Mouse (Mus musculus): ENCODE measurements around the gene Ppp1r10.
A peak's percentile ranks its signal among the peaks of the same experiment; 100 is the strongest.
"Not testable (repeated sequence)": the region's sequence is repeated elsewhere in the genome, so short reads cannot be mapped to it uniquely, and the experiment has no call there.

Gene Ppp1r10

DNA sequence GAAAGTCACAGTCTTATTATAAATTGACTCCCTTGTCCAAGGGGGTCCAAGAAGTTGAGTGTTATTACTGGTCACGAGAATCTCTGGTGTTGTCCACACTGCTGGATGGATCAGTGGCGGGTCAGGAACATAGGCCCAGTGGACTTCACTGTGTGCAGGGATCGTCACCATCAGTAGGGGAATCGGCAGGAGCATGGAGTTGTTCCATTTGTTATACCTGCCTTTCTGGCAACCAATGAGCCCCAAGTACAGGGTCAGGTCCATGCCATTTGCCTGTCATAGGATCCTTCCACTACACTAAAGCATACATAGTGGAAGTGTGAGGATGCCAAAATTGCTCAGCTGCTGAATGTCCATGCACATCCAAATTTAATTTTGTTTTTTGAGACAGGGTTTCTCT is 16.4 kb downstream of the Ppp1r10 start:
- DNase-seq, result no peak

DNA sequence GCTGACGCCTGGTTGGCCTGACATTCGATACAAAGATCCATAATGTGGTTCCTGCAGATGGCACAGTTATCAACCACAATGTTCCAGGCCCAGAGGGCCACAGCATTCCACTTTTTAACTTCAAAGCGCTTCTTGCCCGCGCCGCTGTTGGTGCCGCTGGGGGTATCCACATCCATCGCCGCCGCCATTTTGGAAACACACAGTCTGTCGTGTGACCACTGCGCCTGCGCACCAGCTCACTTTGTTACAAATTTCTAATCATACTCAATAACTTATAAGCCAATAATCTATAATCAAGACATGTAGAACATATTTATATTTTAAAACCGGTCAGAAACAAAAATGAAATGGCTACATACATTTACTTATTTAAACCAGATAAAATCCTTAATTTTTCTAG is 19.5 kb downstream of the Ppp1r10 start:
- DNase-seq, result not testable (repeated sequence)

DNA sequence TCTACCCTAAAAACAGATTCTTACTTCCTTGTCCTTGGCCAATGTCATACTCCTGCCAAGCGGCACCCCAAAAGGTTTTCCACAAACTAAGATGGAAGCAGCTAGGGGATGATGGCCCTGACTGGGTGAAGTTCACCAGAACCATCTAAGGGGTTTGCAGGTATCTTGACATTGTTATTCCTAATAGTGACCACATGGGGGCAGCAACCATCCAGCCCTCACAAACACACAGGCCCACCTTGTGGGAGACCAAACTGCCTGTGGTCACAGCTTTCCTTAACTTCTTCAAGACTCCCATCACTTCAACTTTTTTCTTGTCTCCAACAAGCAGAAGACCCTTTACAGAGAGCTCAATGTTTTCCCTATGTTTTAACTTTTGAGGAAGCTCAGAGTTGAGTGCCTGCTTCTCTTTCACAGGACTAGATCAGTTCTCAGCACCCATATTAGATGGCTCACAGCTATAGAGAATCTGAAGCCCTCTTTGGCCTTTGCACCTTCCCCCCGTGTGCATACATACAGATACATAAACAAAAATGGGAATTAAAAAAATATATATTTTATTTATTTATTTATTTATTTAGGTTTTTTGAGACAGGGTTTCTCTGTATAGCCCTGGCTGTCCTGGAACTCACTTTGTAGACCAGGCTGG is 21.6 kb downstream of the Ppp1r10 start:
- peak; percentile 46 for DNase-seq

DNA sequence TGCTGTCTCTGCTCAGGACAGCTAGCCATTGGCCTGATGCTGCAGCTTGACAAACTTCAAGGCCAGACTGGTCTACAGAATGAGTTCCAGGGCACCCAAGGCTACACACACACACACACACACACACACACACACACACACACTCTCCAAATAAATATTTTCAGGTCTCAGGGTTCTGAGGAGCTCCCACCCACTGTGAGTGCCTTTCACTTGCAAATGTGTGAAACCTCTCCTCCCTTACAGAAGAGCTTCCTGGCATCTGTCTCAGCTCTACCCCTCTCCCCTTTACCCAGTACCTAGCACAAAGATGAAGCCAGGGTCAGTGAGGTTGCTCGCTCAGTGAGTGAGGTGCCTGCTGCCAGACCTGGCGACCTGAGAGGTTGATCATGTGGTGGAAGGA is 22.9 kb downstream of the Ppp1r10 start:
- DNase-seq, result no peak

DNA sequence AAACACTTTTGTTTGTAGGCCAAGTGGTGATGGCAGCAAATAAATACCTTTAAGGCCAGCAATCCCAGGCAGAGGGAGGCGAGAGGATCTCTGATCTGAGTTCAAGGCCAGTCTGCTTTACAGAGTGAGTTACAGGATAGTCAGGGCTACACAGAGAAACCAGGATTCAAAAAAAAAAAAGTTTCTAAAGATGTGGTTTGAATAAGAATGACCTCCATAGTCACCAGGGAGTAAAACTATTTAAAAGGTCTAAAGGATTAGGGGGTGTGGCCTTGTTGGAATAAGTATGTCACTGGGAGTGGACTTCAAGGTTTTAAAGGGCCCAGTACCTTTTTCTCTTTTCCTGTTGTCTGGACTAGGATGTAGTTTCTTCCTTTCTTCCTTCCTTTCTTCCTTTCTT is 23.7 kb downstream of the Ppp1r10 start:
- no peak for DNase-seq

DNA sequence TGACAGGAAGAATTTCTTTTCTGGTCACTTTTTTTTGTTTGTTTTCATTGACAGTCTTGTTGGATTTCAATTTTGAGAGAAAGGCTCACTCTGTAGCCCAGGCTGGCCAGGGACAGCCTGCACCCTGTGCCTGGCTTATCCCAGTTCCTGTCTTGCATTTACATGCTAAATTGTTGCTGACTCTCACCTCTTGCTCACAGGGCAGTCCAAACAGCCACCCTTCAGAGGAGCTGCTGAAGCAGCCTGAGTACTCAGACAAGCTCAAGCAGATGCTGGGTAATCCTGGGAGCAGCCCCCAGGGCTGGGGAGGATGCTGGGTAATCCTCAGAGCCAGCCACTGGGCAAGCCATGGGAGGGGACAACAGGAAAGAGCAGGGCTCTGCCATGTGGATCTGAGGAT is 34.7 kb downstream of the Ppp1r10 start:
- DNase-seq, result not testable (repeated sequence)

DNA sequence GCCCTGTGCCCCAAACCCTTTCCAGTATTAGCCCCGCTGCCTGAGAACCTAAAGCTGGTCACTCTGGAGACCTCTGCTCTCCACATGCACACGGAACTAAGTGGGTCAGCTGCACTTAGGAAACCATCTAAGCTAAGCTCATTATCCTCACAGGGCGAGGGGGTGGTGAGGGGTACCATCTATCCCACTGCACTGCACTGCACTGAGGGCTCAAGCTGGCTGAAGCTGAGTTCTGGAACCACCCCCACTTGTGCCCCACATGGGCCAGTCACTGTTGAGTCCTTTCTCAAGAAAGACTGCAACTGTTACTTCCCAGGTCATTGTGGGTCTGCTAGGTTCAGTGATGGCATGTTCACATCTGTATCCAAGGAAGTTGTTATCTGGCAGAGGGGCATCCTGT is 36.3 kb downstream of the Ppp1r10 start:
- not testable (repeated sequence) for DNase-seq

DNA sequence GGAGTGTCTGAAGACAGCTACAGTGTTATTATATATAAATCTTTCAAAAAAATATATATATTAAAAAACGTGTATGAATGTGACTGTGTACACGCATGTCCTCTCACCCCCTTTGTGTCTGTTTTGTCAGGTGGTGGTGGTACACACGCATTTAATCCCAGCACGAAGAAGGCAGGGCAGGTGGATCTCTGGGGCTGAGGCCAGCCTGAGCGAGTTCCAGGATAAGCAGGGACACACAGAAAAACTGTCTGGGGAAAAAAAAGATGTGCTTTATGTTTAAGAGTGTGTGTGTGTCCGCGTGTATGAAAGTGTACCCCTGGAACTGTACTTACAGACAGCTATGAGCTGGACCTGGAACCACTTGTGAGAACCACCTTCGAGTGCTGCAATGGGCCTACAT is 38.4 kb downstream of the Ppp1r10 start:
- no peak for DNase-seq

DNA sequence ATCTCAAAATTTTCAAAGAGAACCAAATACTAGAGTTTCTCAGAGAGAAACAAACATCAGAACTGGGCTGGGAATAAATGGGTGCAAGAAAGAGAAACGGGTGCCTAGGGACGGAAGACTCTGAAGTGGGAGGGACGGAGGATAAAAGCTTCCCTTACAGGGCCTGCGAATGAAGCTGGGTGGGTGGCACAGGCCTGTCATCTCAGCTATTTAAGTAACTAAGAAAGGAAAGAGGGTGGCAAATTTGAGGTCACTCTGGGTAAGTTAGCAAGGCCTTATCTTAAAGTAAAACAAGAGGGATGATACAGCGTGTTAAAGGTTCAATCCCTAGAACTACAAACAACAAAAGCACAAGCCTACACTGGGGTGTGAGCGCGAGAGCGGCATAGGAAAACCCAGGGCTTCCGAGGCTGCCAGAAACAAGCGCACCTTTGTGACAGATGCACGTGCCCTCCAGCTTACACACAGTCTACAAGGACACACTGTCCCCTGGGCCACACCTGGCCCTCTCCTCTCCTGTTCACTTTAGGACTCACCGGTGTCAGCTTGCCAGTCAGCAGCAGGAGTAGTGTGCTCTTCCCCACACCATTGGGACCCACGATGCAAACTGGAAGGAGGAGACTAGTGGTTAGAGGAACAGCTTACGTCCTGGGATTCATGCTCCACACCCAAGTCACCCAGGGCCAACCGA is 42.4 kb downstream of the Ppp1r10 start:
- DNase-seq, result no peak

DNA sequence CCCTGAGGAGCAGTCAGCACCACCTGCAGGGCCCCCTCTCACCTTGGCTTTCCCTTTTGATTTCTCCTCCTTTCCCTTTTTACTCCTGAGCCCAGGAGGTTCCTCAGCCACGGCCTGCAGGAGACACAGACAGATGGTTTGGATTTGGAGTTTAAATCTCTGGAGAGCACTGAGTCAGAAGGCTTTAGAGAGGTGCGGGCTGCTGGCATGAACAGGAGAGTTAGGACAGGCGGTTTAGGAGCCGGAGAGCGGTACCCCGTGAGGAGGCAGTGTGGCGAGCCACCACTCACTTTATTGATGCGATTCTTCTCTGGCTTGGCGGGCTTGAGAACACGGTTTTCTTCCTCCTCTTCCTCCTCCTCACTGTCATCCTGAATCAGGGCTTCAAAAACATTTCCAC is 47.0 kb downstream of the Ppp1r10 start:
- DNase-seq, result no peak

DNA sequence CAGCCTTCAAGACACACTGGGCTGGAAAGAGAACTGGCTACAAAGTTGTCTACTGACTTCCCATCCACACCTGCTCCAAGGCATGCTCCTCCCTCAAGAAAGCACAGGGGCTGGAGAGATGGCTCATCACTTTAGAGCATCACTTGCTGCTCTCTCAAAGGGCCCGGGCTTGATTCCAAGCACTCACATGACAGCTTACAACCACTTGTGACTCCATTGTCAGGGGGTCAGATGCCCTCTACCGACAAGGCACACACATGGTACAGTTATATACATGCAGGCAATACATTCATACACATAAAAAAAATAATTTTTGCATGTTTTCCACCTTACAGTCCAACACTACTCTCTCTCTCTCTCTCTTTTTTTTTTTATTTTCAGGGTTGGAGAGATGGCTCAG is 51.4 kb downstream of the Ppp1r10 start:
- DNase-seq, result no peak

DNA sequence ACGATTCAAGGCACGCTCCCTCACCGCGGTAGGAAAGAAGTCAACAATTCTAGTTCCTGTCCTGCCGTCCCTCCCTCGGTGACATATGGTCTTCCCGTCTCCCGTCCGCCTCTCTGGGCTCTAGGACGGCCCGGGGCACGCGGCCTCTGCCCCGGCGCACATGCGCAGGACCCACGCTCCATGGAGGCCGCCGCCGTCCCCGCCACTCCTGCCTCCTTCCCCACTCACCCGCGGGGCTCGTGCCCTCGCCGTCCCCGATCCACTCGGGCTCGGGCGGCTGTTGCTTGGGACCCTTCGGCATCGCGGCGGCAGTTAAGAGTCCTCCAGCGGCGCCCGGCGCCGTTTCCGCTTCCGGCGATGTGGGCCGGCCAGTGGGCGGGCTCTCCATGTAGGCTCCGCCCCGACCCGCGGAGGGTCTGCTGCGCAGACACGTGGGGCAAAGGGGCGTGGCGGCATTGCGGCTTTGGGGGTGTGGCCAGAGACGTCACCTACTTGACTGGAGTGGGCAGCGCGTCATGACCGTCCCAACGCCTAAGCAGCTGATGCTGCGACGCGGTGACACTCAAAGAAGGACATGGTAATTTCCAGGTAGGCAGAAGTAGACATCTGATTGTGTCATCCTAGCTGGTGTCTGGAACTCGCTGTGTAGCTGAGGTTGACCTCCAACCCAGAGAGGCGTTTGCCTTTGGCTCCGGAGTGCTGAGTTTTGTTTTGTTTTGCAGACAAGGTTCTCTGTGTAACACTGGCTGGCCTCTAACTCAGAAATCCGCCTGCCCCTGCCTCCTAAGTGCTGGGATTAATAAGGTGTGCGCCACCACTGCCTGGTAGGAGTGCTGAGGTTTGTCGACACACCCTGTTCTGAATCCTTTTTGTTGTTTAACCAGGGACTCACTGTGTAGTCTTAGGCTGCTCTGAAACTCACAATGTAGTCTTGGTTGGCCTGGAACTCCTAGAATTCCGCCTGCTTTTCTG is 53.5 kb downstream of the Ppp1r10 start, which contains the start of gene Abcf1:
Gene Abcf1, minus strand, starts transcription at position 344 of the 972 bp plus-strand sequence.
- DNase-seq, result peak; percentile 99

DNA sequence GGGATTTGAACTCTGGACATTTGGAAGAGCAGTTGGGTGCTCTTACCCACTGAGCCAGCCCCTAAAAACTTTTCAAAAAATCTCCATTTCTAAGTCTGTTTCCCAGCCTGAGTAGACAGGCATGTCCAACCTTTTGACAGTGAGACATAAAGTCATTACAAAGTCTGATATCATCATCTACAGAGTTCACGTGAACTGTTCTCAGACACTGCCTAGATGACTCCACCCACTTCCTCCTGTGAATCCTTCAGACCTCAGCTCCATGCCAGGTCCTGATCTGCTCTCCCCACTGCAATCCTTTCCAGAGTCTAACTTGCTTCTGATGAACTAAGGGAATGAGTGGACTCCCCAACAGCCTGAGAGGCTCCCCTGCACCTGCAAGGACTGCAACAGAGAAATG is 55.9 kb downstream of the Ppp1r10 start:
- no peak for DNase-seq

DNA sequence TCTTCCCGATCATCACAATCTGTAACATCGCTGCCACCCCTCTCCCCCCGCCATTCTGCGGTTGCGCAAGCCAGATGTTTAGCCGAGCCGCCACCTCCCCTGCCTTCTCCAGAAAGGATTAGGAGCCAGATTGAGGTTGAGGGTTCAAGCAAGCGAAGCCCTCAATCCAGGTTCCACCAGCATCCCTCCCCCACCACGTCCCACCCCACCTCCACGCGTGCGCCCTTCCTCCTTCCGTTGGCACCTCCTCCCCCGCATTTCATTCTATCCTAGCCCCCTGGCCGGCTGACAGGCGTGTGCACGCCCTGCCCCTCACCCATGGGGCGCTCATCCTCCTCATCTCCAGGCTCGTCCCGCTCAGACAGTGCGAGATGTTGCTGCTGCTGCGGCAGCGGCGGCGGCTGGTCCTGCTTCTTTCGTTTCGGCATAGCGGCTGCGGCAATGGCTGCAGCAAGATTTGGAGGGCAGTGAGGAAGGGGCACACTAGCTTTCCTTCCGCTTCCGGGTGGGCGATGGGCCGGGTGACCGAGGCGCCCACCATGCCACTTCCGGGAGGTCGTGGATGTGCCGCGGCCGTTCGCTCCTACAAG is 62.7 kb downstream of the Ppp1r10 start:
- DNase-seq, result no peak

DNA sequence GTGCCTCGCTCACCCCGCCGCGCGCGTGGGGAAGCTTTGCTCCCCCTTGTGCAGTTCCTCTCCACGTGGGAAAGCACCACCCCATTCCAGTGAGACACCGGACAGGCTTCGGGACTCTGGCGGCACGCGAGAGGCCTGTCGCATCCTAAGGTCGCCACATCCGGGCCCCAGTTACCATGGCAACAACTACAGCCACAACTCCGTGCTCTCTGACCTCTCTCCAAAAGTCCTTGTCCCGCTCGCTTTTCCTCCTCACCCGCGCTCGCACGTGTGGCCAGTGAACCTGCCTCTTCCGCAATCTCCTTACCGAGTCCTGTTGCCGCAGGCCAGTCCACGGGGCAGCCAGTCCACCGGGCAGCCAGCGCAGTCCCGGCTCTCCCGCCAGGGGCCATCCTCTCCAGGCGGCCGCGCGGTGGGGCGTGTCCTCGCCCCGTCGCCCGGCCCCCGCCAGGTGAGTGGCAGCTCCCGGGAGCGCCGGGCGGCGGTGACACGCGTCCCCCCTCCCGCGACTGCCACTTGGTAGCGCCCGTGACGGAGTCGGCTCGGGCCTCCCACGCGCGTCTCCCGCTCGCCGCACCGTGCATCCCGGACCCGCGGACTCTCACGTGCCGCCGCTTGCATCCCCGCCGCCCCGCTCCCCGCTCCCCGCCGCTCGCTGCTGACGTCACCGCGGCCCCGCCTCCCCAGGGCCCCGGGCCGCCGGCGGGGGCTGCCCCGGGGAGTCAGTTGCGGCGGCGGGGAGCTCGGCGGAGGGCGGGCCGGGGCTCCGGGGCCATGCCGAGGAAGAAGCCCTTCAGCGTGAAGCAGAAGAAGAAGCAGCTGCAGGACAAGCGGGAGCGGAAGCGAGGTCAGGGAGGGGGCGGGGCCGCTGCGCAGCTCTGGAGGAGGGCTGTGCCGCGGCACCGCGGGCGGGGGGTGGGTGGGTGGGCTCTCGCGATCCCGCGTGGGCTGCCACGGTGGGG is 63.4 kb downstream of the Ppp1r10 start, which contains the start of the genes Gnl1 and Prr3:
Gene Gnl1, plus strand, starts transcription at position 451 of the 962 bp plus-strand sequence.
Gene Prr3, minus strand, starts transcription at position 836 of the 962 bp plus-strand sequence.
- peak; percentile 89 for DNase-seq

DNA sequence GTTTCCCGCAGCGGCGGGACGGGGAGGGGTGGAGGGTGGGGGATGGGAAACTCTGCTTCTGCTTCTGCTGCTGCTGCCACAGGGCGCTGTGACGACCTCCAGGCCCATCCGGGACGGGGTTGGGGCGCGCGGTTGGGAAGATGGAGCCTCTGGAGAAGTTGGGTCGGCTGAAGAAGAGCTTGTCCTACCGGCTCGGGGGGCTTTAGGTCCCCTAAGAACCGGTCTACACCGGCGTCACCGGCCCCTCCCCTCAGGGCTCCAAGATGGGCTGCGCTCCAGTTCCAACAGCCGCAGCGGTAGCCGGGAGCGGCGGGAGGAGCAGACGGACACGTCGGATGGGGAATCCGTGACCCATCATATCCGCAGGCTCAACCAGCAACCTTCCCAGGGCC is 64.1 kb downstream of the Ppp1r10 start:
- DNase-seq, result peak; percentile 65

DNA sequence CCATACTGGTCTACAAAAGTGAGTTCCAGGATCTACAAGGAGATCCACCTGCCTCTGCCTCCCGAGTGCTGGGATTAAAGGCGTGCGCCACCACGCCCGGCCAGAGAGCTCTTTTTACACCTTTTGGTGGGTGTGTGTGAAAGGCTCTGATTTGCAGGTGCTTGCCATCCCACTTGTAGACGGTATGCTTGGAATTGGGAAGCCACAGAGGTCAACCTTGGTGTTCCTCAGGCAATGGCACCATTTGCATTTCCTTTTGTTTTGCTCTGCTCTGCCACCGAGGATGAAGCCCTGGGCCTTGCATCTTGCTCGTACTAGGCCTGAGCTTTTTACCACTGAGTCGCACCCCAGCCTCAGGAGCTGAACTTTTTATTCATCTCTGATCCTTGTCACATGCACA is 65.5 kb downstream of the Ppp1r10 start:
- no peak for DNase-seq

All from cerebellum, adult 11 months (tissue).